8 mouse cellular contexts compared by ENCODE assay signal in the genomic region with DNA sequence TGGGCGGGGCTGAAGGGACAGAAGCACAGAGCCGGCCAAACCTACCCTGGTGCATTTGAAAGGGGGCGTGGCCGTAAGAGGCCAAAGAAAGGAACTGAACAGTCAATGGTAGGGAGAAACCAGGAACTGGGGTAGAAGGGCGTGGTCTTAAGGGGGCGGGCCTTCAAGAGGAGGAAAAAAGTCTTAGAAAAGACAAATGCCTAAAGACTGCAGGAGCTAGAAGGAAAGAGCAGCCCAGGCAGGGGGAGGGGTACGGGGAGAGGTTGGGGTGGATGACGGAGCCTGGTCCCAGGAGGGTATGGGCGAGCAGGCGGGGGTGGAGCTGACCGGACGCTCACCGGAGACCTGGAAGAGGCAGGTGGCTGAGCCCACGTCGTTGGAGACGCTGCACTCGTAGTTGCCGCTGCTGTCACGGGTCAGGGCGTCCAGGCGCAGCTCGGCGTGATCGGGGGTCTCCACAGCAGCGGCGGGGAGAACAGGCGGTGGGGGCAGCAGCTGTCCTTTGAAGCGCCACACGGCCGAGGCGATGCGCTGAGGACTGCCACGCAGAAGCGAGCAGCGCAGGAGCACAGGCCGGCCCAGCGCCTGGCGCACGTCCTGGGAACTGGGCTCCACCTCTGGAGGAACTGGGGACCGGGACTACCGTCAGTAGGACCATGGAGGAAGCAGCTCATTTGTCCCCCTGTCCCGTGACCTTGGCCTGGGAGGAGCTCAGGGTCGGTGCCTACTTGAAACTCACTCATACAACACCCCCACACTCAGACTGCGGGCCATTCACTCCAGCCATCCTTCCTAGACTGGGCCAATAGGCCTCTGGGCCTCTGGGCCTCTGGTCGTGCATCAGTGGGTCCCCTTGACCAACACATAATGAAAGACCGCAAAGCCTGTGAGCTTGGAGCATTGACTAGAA.
DNase-seq lines count a peak whose midpoint lies in the region; ATAC-seq lines count a peak whose summit lies in the region.

No protein-coding gene starts in this region.

- peaks cover 16% of the 10 kb centered on the region for H3K4me1 ChIP-seq in liver, embryonic 15.5 days (replicated peaks)

- WGBS in liver, embryonic 15.5 days (ENCODE audit: insufficient replicate concordance): 10% methylated on average over 46 of the region's 46 CpGs

- peaks cover 19% of the 10 kb centered on the region; the same call in 1 of the 2 replicates for H3K27me3 ChIP-seq in liver, embryonic 15.5 days

- peak overlapping the region; percentile 61 for H3K9ac ChIP-seq in liver, embryonic 15.5 days

- DNase-seq in CD4-positive, CD25-positive, alpha-beta regulatory T cell, adult 2 months (ENCODE audit: low read depth, low spot score): peak; percentile 82
- peak; percentile 61 to 65 for DNase-seq in adrenal gland, postnatal 36 days
- DNase-seq in gastrocnemius, adult 18-20 months (ENCODE audit: low spot score): peak; percentile 28
- DNase-seq in neural tube, embryonic 10.5 days (ENCODE audit: extremely low spot score, low spot score): peak; percentile 41
- DNase-seq in thymus, postnatal 36 days: peak; percentile 58 to 69
- DNase-seq in layer of hippocampus, postnatal 36 days: no peak

- no peaks in the 10 kb centered on the region for H3K9me3 ChIP-seq in liver, embryonic 15.5 days (replicated peaks)

- H3K27ac ChIP-seq in liver, embryonic 15.5 days (replicated peaks): no peak overlapping the region

- H3K36me3 ChIP-seq in liver, embryonic 15.5 days (replicated peaks): no peaks in the 10 kb centered on the region

- H3K4me3 ChIP-seq in liver, embryonic 15.5 days (replicated peaks): peak overlapping the region; percentile 61

- peak; percentile 80 for ATAC-seq in inflammation-experienced regulatory T-cells, adult 6 months
- peak; percentile 76 for ATAC-seq in liver, embryonic 15.5 days (ENCODE audit: insufficient read depth)

- peak overlapping the region; percentile 92 for H3K4me2 ChIP-seq in liver, embryonic 15.5 days

Comparison
In these comparisons a context has a peak if more than half of its experiments do, and no peak if none do; other contexts are left out.
1. DNase-seq: peak in CD4-positive, CD25-positive, alpha-beta regulatory T cell, adult 2 months (single experiment), adrenal gland, postnatal 36 days (2 of 2), gastrocnemius, adult 18-20 months (single experiment), neural tube, embryonic 10.5 days (single experiment) and thymus, postnatal 36 days (2 of 2); none in layer of hippocampus, postnatal 36 days (0 of 2).